ENCODE assay signal across 1 mouse cellular context in genomic region chr6:48702146-48702545, GRCm38 (mm10).
TF ChIP-seq lines count a peak whose summit lies in the region.

No protein-coding gene starts in this region.

TF ChIP-seq in CH12.LX, 34 proteins besides CTCF, POLR2A, EP300 and RAD21:
- TF ChIP-seq BHLHE40 (IDR thresholded peaks at IDR 0.05; ENCODE audit: low read depth, low read length) (no peak), ZNF384 (IDR thresholded peaks at IDR 0.05; ENCODE audit: low read depth, low read length) (no peak), SIN3A (IDR thresholded peaks at IDR 0.05; ENCODE audit: low read length) (no peak), NELFE (IDR thresholded peaks at IDR 0.05; ENCODE audit: low read depth, low read length) (no peak), MAX (IDR thresholded peaks at IDR 0.05; ENCODE audit: low read length) (no peak)
